Mouse (Mus musculus) megakaryocyte, embryonic 14.5 days (primary cell): ENCODE measurements around the gene Timm13.

Experiments
- FLI1 ChIP-seq: IDR thresholded peaks from 2 replicates; pipeline ENCODE4 v1.6.1; 2012; ENCODE audit warnings: low read length, inconsistent platforms, mixed read lengths
- GATA1 ChIP-seq: IDR thresholded peaks from 3 replicates; pipeline ENCODE4 v1.6.1; 2012; ENCODE audit warnings: mixed read lengths, low read length, inconsistent platforms, borderline replicate concordance

GRCm38 (mm10) chr10:80903282-80903681 lies 2.5 kb upstream of the Timm13 start:
- no peak for TF ChIP-seq GATA1
- TF ChIP-seq FLI1: no peak
